Mouse (Mus musculus) C2C12 (cell line): ENCODE results near the gene Polr3b. TPM values are rescaled to one million over a fixed set of nuclear protein-coding genes. Genes with fewer than 3 reads are reported as not detected.

Source experiments
- H3K27me3 ChIP-seq: one replicate; pipeline ENCODE4 v1.6.1; 2011; ENCODE audit not compliant: control insufficient read depth, insufficient read depth, insufficient read length
- H3K36me3 ChIP-seq: one replicate; pipeline ENCODE4 v1.6.1; 2011; ENCODE audit not compliant: control insufficient read depth, insufficient read depth
- H3K4me3 ChIP-seq: one replicate; pipeline ENCODE4 v1.5.1; 2011; ENCODE audit warnings: mild to moderate bottlenecking, control low read depth; ENCODE audit not compliant: poor library complexity, insufficient read depth, severe bottlenecking
- H3K79me2 ChIP-seq: one replicate; pipeline ENCODE4 v1.6.1; 2011; ENCODE audit not compliant: control insufficient read depth, insufficient read depth
- H3K79me3 ChIP-seq: one replicate; pipeline ENCODE4 v1.6.1; 2011; ENCODE audit warnings: low read depth, control low read depth
- H3ac ChIP-seq: one replicate; pipeline ENCODE3; 2011; ENCODE audit warnings: low read depth; ENCODE audit not compliant: control insufficient read depth, insufficient read length
- CEBPB ChIP-seq: IDR thresholded peaks from one replicate; pipeline ENCODE4 v1.6.1; 2011; ENCODE audit warnings: low read depth, mild to moderate bottlenecking, control low read depth, moderate library complexity
- CTCF ChIP-seq: IDR thresholded peaks from one replicate; pipeline ENCODE4 v1.5.1; 2011; ENCODE audit not compliant: control insufficient read depth, insufficient read depth, insufficient read length
- FOSL1 ChIP-seq: IDR thresholded peaks from one replicate; pipeline ENCODE4 v1.8.0; 2011; ENCODE audit warnings: mild to moderate bottlenecking, low read length; ENCODE audit not compliant: poor library complexity, insufficient read depth, severe bottlenecking
- MAX ChIP-seq: IDR thresholded peaks from one replicate; pipeline ENCODE4 v1.6.1; 2011; ENCODE audit warnings: mild to moderate bottlenecking, control low read depth
- MYOD1 ChIP-seq: IDR thresholded peaks from one replicate; pipeline ENCODE4 v1.6.1; 2011; ENCODE audit warnings: low read depth; ENCODE audit not compliant: control insufficient read depth, insufficient read length
- MYOG ChIP-seq: IDR thresholded peaks from one replicate; pipeline ENCODE4 v1.6.1; 2011; ENCODE audit not compliant: control insufficient read depth, insufficient read length; ENCODE audit errors: extremely low read depth
- USF1 ChIP-seq: IDR thresholded peaks from one replicate; pipeline ENCODE4 v1.6.1; 2011; ENCODE audit warnings: low read depth, mild to moderate bottlenecking, control low read depth, moderate library complexity
- polyA plus RNA-seq: library from polyadenylated mRNA; unstranded; fragments of >200 nt; fragmentation: generic; extraction: Trizol; gene quantifications from one replicate; pipeline ENCODE4 v1.2.1, GENCODE M21; 2012; ENCODE audit warnings: missing spikeins

The Polr3b gene
- polyA plus RNA-seq, 1 experiment = 9.5 TPM

DNA sequence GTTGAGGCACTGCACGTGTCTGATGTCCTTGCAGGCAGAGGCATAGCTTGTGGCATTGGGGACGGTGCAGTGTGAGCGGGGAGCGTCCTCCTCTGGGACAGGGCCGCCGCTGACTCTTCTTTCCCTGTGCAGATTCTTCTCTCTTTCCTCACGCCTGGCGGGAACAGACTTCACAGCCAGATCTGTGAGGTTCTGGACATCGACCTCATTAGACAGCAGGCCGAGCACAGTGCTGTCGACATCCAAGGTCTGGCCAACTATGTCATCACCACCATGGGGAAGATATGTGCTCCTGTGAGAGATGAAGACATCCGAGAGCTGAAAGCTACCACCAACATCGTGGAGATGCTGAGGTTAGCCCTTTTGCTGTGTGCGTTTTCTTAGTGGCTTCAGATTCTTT lies 31.1 kb upstream of the Polr3b start:
- Histone ChIP-seq H3K4me3 (no peak overlapping the region), H3K79me3 (no peaks in the 10 kb centered on the region), H3K27me3 (no peaks in the 10 kb centered on the region), H3K79me2 (no peaks in the 10 kb centered on the region), H3K36me3 (no peaks in the 10 kb centered on the region), H3ac (no peak overlapping the region)
- TF ChIP-seq CTCF = no peak
- TF ChIP-seq MAX = no peak
- TF ChIP-seq MYOG = no peak
- TF ChIP-seq CEBPB = no peak
- TF ChIP-seq MYOD1 = no peak
- TF ChIP-seq FOSL1 = no peak
- TF ChIP-seq USF1 = no peak

GRCm38 (mm10) chr10:84591640-84592148 lies 30.4 kb upstream of the Polr3b start:
- H3K36me3 ChIP-seq = no peaks in the 10 kb centered on the region
- no peak overlapping the region for H3ac ChIP-seq
- TF ChIP-seq FOSL1 = no peak
- TF ChIP-seq MAX = no peak
- TF ChIP-seq USF1 = no peak
- TF ChIP-seq MYOD1 = no peak
- no peak for TF ChIP-seq MYOG
- no peak for TF ChIP-seq CEBPB
- TF ChIP-seq CTCF = no peak
- no peak overlapping the region for H3K4me3 ChIP-seq
- no peaks in the 10 kb centered on the region for H3K79me3 ChIP-seq
- H3K79me2 ChIP-seq = no peaks in the 10 kb centered on the region
- H3K27me3 ChIP-seq = no peaks in the 10 kb centered on the region

GRCm38 (mm10) chr10:84592745-84593144 lies 29.3 kb upstream of the Polr3b start:
- Histone ChIP-seq H3K79me3 (no peaks in the 10 kb centered on the region), H3K79me2 (no peaks in the 10 kb centered on the region), H3K27me3 (no peaks in the 10 kb centered on the region), H3K4me3 (no peak overlapping the region), H3ac (no peak overlapping the region), H3K36me3 (no peaks in the 10 kb centered on the region)
- TF ChIP-seq CEBPB (no peak), MYOD1 (no peak), CTCF (no peak), MYOG (no peak), FOSL1 (no peak), MAX (no peak), USF1 (no peak)

- Histone ChIP-seq H3K36me3 (no peaks in the 10 kb centered on the region), H3K79me3 (no peaks in the 10 kb centered on the region), H3ac (no peak overlapping the region), H3K79me2 (no peaks in the 10 kb centered on the region), H3K27me3 (no peaks in the 10 kb centered on the region), H3K4me3 (no peak overlapping the region)
- TF ChIP-seq CEBPB (no peak), MAX (no peak), MYOD1 (no peak), CTCF (no peak), FOSL1 (no peak), MYOG (no peak), USF1 (no peak)
These were observed 24.8 kb upstream of the Polr3b start for GRCm38 (mm10) chr10:84597127-84597785.

DNA sequence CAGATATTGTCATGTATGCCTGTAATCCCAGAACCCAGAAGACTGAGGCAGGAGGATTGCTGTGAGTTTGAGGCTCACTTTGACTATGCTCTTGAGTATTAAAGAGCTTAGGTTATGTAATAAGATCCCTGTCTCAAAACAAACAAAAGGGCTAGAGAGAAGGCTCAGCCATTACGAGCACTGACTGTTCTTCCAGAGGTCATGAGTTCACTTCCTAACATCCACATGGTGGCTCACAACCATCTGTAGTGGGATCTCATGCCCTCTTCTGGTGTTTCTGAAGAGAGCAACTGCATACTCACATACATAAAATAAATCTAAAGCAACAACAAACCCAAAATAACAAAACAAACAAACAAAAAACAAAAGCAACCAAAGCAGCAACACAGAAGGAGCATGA lies 23.9 kb upstream of the Polr3b start:
- Histone ChIP-seq H3K36me3 (no peaks in the 10 kb centered on the region), H3K27me3 (no peaks in the 10 kb centered on the region), H3K79me3 (no peaks in the 10 kb centered on the region), H3K4me3 (no peak overlapping the region), H3K79me2 (no peaks in the 10 kb centered on the region), H3ac (no peak overlapping the region)
- no peak for TF ChIP-seq CEBPB
- TF ChIP-seq CTCF = no peak
- no peak for TF ChIP-seq FOSL1
- TF ChIP-seq MYOG = no peak
- TF ChIP-seq USF1 = no peak
- no peak for TF ChIP-seq MAX
- no peak for TF ChIP-seq MYOD1
